In genomic region chr8:115778433-115778832, GRCm38 (mm10) we compare ENCODE assay signal across 17 mouse cellular contexts.
"Had no signal": no experiment of that assay in that cellular context is flagged by ENCODE, and none has a peak within 500 bp of the region (broad histone marks: within the 10 kb centered on the region; RNA-seq: fewer than 3 reads in every experiment).

No protein-coding gene starts in this region.

- H3K4me3 ChIP-seq: neural tube, embryonic 12.5 days; neural tube, embryonic 13.5 days; neural tube, embryonic 15.5 days; stomach, embryonic 15.5 days had no signal

- H3K36me3 ChIP-seq: neural tube, embryonic 12.5 days; neural tube, embryonic 13.5 days; neural tube, embryonic 15.5 days; stomach, embryonic 15.5 days had no signal

- H3K27me3 ChIP-seq: neural tube, embryonic 12.5 days; neural tube, embryonic 13.5 days; neural tube, embryonic 15.5 days; stomach, embryonic 15.5 days had no signal

- DNase-seq: retina, postnatal 1 day; right cerebral cortex, adult 18-20 months; right cerebral cortex, postnatal 14 days; right cerebral cortex, postnatal 25 days; right cerebral cortex, postnatal 4 days; spleen, adult 18-20 months; thymus, adult 18-20 months; thymus, adult 2 months; thymus, postnatal 14 days; thymus, postnatal 25 days; thymus, postnatal 36 days; thymus, postnatal 4 days had no signal

- H3K27ac ChIP-seq: neural tube, embryonic 12.5 days; neural tube, embryonic 13.5 days; neural tube, embryonic 15.5 days; stomach, embryonic 15.5 days; stomach, postnatal 0 days had no signal

- H3K4me1 ChIP-seq: neural tube, embryonic 12.5 days; neural tube, embryonic 13.5 days; neural tube, embryonic 15.5 days; stomach, embryonic 15.5 days had no signal
